Mouse (Mus musculus): ENCODE measurements at regions not wholly inside any gene's neighbourhood (a gene's known extent, or its start where the extent isn't known, plus 50 kb on each side); places are given as distances from the start of the nearest gene placed in this dataset.

- Histone ChIP-seq H3K27ac (replicated peaks; ENCODE audit: insufficient read depth, low read depth, low read length) (no peak overlapping the region), H3K9ac (ENCODE audit: low read depth, low read length) (no peak overlapping the region), H3K27me3 (ENCODE audit: control insufficient read depth, insufficient read depth, low read length) (no peaks in the 10 kb centered on the region), H3K4me1 (ENCODE audit: control insufficient read depth, insufficient read depth, low read length) (no peaks in the 10 kb centered on the region), H3K79me2 (ENCODE audit: control insufficient read depth, insufficient read depth, low read length) (no peaks in the 10 kb centered on the region), H3K4me3 (ENCODE audit: insufficient read depth, low read depth, low read length) (no peak overlapping the region), H3K36me3 (ENCODE audit: control insufficient read depth, insufficient read depth, low read length) (no peaks in the 10 kb centered on the region)
- no peak for TF ChIP-seq CTCF (IDR thresholded peaks at IDR 0.05; ENCODE audit: low read depth, low read length)
- TF ChIP-seq POLR2A (IDR thresholded peaks at IDR 0.05; ENCODE audit: extremely low read depth, insufficient read depth, low read length), result no peak
- 55% methylated on average over 2 of the region's 2 CpGs for WGBS
- DNase-seq (ENCODE audit: extremely low read depth, low read depth, low spot score), result no peak
Observed at GRCm38 (mm10) chr11:38386958-38387357, 1151.2 kb upstream of the Tenm2 start.

- WGBS, result 85% methylated on average over 6 of the region's 6 CpGs
- H3K36me3 ChIP-seq (ENCODE audit: control insufficient read depth, insufficient read depth, low read length), result no peaks in the 10 kb centered on the region
- no peak overlapping the region for H3K27ac ChIP-seq (replicated peaks; ENCODE audit: insufficient read depth, low read depth, low read length)
- H3K79me2 ChIP-seq (ENCODE audit: control insufficient read depth, insufficient read depth, low read length), result no peaks in the 10 kb centered on the region
- no peaks in the 10 kb centered on the region for H3K4me1 ChIP-seq (ENCODE audit: control insufficient read depth, insufficient read depth, low read length)
- no peak overlapping the region for H3K4me3 ChIP-seq (ENCODE audit: insufficient read depth, low read depth, low read length)
- no peaks in the 10 kb centered on the region for H3K27me3 ChIP-seq (ENCODE audit: control insufficient read depth, insufficient read depth, low read length)
- H3K9ac ChIP-seq (ENCODE audit: low read depth, low read length), result no peak overlapping the region
- no peak for DNase-seq (ENCODE audit: extremely low read depth, low read depth, low spot score)
- TF ChIP-seq POLR2A (IDR thresholded peaks at IDR 0.05; ENCODE audit: extremely low read depth, insufficient read depth, low read length) (no peak), CTCF (IDR thresholded peaks at IDR 0.05; ENCODE audit: low read depth, low read length) (no peak)
Observed at GRCm38 (mm10) chr11:38346442-38346841, 1110.7 kb upstream of the Tenm2 start.

- no peak overlapping the region for H3K27ac ChIP-seq (replicated peaks; ENCODE audit: insufficient read depth, low read depth, low read length)
- H3K27me3 ChIP-seq (ENCODE audit: control insufficient read depth, insufficient read depth, low read length), result no peaks in the 10 kb centered on the region
- TF ChIP-seq CTCF (IDR thresholded peaks at IDR 0.05; ENCODE audit: low read depth, low read length), result no peak
- TF ChIP-seq POLR2A (IDR thresholded peaks at IDR 0.05; ENCODE audit: extremely low read depth, insufficient read depth, low read length), result no peak
- 92% methylated on average over 3 of the region's 3 CpGs for WGBS
- no peak overlapping the region for H3K4me3 ChIP-seq (ENCODE audit: insufficient read depth, low read depth, low read length)
- no peak for DNase-seq (ENCODE audit: extremely low read depth, low read depth, low spot score)
- no peak overlapping the region for H3K9ac ChIP-seq (ENCODE audit: low read depth, low read length)
- no peaks in the 10 kb centered on the region for H3K4me1 ChIP-seq (ENCODE audit: control insufficient read depth, insufficient read depth, low read length)
- H3K36me3 ChIP-seq (ENCODE audit: control insufficient read depth, insufficient read depth, low read length), result no peaks in the 10 kb centered on the region
- no peaks in the 10 kb centered on the region for H3K79me2 ChIP-seq (ENCODE audit: control insufficient read depth, insufficient read depth, low read length)
Observed at GRCm38 (mm10) chr11:38335411-38335810, 1099.6 kb upstream of the Tenm2 start.

GRCm38 (mm10) chr11:38297693-38298092 is 1061.9 kb upstream of the Tenm2 start:
- Histone ChIP-seq H3K4me1 (ENCODE audit: control insufficient read depth, insufficient read depth, low read length) (no peaks in the 10 kb centered on the region), H3K27ac (replicated peaks; ENCODE audit: insufficient read depth, low read depth, low read length) (no peak overlapping the region), H3K27me3 (ENCODE audit: control insufficient read depth, insufficient read depth, low read length) (no peaks in the 10 kb centered on the region), H3K4me3 (ENCODE audit: insufficient read depth, low read depth, low read length) (no peak overlapping the region), H3K79me2 (ENCODE audit: control insufficient read depth, insufficient read depth, low read length) (no peaks in the 10 kb centered on the region), H3K36me3 (ENCODE audit: control insufficient read depth, insufficient read depth, low read length) (no peaks in the 10 kb centered on the region), H3K9ac (ENCODE audit: low read depth, low read length) (no peak overlapping the region)
- DNase-seq (ENCODE audit: extremely low read depth, low read depth, low spot score), result no peak
- TF ChIP-seq CTCF (IDR thresholded peaks at IDR 0.05; ENCODE audit: low read depth, low read length), result no peak
- no peak for TF ChIP-seq POLR2A (IDR thresholded peaks at IDR 0.05; ENCODE audit: extremely low read depth, insufficient read depth, low read length)

- Histone ChIP-seq H3K36me3 (ENCODE audit: control insufficient read depth, insufficient read depth, low read length) (no peaks in the 10 kb centered on the region), H3K27me3 (ENCODE audit: control insufficient read depth, insufficient read depth, low read length) (no peaks in the 10 kb centered on the region), H3K4me1 (ENCODE audit: control insufficient read depth, insufficient read depth, low read length) (no peaks in the 10 kb centered on the region), H3K4me3 (ENCODE audit: insufficient read depth, low read depth, low read length) (no peak overlapping the region), H3K27ac (replicated peaks; ENCODE audit: insufficient read depth, low read depth, low read length) (no peak overlapping the region), H3K9ac (ENCODE audit: low read depth, low read length) (no peak overlapping the region), H3K79me2 (ENCODE audit: control insufficient read depth, insufficient read depth, low read length) (no peaks in the 10 kb centered on the region)
- 61% methylated on average over 3 of the region's 3 CpGs for WGBS
- TF ChIP-seq POLR2A (IDR thresholded peaks at IDR 0.05; ENCODE audit: extremely low read depth, insufficient read depth, low read length) (no peak), CTCF (IDR thresholded peaks at IDR 0.05; ENCODE audit: low read depth, low read length) (no peak)
- no peak for DNase-seq (ENCODE audit: extremely low read depth, low read depth, low spot score)
Observed at GRCm38 (mm10) chr11:38291289-38291688, 1055.5 kb upstream of the Tenm2 start.

GRCm38 (mm10) chr11:38280961-38281360 is 1045.2 kb upstream of the Tenm2 start:
- Histone ChIP-seq H3K9ac (ENCODE audit: low read depth, low read length) (no peak overlapping the region), H3K27ac (replicated peaks; ENCODE audit: insufficient read depth, low read depth, low read length) (no peak overlapping the region), H3K79me2 (ENCODE audit: control insufficient read depth, insufficient read depth, low read length) (no peaks in the 10 kb centered on the region), H3K4me1 (ENCODE audit: control insufficient read depth, insufficient read depth, low read length) (no peaks in the 10 kb centered on the region), H3K36me3 (ENCODE audit: control insufficient read depth, insufficient read depth, low read length) (no peaks in the 10 kb centered on the region), H3K4me3 (ENCODE audit: insufficient read depth, low read depth, low read length) (no peak overlapping the region), H3K27me3 (ENCODE audit: control insufficient read depth, insufficient read depth, low read length) (no peaks in the 10 kb centered on the region)
- no peak for DNase-seq (ENCODE audit: extremely low read depth, low read depth, low spot score)
- TF ChIP-seq POLR2A (IDR thresholded peaks at IDR 0.05; ENCODE audit: extremely low read depth, insufficient read depth, low read length) (no peak), CTCF (IDR thresholded peaks at IDR 0.05; ENCODE audit: low read depth, low read length) (no peak)
- WGBS, result 66% methylated on average over 2 of the region's 2 CpGs
